Mouse (Mus musculus): ENCODE results near the gene Pck2.

The Pck2 gene

GRCm38 (mm10) chr14:55571760-55572159 is 31.7 kb downstream of the Pck2 start:
- DNase-seq (ENCODE audit: extremely low spot score, low read depth, low spot score) = no peak

DNA sequence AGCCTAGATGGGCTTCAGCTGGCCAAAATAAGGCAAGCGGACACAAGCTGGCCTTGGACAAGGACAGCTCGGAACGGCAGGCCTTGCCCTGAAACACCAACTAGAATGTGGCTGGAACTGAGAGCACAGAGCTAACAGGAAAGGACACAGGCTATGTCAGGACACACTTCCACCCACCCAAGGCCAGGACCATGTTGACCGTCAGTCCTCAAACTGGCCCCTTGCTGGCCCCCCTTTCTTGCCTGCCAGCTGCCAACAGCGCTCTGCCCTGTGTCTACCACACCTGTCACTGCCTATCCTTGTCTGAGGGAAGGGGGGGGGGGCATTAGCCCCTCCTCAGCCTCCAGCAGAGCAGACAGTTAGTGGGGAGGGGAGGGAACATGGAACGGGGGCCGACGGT is 35.2 kb downstream of the Pck2 start, which contains the start of gene Fitm1:
Gene Fitm1, plus strand, starts transcription at position 316 of the 400 bp plus-strand sequence.
- DNase-seq (ENCODE audit: extremely low spot score, low read depth, low spot score) = no peak

DNA sequence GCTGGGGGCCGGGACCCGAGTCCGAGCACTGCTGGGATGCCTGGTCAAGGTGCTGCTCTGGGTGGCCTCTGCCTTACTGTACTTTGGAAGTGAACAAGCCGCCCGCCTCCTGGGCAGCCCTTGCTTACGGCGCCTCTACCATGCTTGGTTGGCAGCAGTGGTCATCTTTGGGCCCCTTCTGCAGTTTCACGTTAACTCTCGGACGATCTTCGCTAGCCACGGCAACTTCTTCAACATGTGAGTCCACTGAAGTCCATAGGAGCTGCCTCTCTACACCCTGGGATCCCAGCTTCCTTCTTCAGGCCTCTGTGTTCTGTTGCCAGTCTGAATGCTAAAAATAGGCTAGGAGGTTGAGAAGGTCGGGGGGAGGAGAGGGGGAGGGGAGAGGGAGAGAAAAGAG is 35.6 kb downstream of the Pck2 start:
- DNase-seq (ENCODE audit: extremely low spot score, low read depth, low spot score) = no peak

DNA sequence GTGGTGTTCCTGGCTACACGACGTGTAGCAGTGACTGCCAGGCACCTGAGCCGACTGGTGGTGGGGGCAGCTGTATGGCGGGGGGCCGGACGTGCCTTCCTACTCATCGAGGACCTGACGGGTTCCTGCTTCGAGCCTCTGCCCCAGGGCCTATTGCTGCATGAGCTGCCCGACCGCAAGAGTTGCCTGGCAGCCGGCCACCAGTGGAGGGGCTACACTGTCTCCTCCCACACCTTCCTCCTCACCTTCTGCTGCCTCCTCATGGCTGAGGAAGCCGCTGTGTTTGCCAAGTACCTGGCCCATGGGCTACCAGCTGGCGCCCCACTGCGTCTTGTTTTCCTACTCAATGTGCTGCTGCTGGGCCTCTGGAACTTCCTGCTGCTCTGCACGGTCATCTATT is 36.3 kb downstream of the Pck2 start:
- DNase-seq (ENCODE audit: extremely low spot score, low read depth, low spot score) = no peak

GRCm38 (mm10) chr14:55577871-55578667 is 38.0 kb downstream of the Pck2 start, which contains the start of gene Psme1:
Psme1 (plus strand) TSS chr14:55578123.
- DNase-seq (ENCODE audit: extremely low spot score, low read depth, low spot score) = no peak

- no peak for DNase-seq (ENCODE audit: extremely low spot score, low read depth, low spot score)
Measured at GRCm38 (mm10) chr14:55578668-55579269, 38.7 kb downstream of the Pck2 start.

DNA sequence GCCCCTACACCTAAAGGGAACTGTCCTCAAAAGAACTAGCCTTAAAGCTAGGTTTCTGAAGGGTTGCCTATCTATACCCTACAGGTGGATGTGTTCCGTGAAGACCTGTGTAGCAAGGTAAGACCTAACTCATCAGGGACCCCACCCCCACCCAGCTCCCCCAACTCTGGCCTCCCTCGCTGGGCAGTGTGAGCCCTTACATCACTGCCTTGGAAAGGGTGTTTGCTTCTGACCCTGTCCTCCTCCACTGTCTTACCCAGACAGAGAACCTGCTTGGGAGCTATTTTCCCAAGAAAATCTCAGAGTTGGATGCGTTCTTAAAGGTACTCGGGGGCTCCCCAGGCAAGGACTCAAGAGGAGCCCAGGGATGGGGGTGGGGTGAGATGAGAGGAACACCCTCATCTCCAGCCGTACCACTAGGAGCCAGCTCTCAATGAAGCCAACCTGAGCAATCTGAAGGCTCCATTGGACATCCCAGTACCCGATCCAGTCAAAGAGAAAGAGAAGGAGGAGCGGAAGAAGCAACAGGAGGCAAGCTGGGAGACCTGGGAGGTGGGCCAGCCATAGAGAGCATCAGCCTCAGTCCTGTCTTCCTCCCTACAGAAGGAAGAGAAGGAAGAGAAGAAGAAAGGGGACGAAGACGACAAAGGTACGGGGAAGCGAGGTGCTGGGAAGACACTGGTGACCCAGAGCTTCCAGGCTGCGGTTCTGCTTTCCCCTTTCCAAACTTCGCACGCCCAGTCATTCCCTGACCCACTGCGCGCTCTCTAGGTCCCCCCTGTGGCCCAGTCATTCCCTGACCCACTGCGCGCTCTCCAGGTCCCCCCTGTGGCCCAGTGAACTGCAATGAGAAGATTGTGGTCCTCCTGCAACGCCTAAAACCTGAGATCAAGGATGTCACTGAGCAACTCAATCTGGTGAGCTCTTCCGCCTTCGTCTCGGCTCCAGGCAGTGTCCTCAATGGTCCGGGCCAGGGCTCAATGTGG is 39.7 kb downstream of the Pck2 start:
- no peak for DNase-seq (ENCODE audit: extremely low spot score, low read depth, low spot score)

GRCm38 (mm10) chr14:55580731-55581130 is 40.7 kb downstream of the Pck2 start:
- DNase-seq (ENCODE audit: extremely low spot score, low read depth, low spot score) = no peak

DNA sequence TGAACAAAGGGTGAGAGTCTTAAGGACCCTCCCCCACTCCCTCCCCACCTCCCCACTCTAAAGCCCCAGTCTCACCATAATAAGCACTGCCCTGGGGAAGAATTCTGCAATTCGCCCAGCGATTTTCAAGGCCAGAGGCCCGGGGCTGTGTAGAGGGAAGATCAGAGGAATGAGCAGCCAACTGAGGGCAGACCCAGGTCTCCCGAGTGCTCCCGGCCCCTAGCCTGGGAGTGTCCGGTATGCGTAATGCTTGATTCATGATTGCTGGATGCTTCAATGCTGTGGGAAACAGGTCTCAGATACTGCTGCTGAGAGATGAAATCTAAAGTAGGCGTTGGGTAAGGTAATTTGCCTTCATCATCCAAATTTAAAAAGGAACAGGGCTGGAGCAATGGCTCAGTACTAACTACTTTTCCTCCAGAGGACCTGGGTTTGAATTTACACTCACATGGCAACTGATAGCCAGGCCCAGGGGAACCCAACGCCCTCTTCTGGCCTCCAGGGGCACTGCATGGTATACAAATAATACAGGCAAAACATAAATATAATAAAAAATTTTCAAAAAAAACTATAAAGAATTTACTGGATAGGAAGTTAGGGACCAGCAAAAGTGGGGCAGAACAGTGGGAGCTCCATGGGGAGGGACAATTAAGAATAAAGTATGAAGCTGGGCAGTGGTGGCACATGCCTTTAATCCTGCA is 42.1 kb downstream of the Pck2 start:
- no peak for DNase-seq (ENCODE audit: extremely low spot score, low read depth, low spot score)

- DNase-seq (ENCODE audit: extremely low spot score, low read depth, low spot score) = no peak
Measured at GRCm38 (mm10) chr14:55584303-55584701, 44.2 kb downstream of the Pck2 start.

DNA sequence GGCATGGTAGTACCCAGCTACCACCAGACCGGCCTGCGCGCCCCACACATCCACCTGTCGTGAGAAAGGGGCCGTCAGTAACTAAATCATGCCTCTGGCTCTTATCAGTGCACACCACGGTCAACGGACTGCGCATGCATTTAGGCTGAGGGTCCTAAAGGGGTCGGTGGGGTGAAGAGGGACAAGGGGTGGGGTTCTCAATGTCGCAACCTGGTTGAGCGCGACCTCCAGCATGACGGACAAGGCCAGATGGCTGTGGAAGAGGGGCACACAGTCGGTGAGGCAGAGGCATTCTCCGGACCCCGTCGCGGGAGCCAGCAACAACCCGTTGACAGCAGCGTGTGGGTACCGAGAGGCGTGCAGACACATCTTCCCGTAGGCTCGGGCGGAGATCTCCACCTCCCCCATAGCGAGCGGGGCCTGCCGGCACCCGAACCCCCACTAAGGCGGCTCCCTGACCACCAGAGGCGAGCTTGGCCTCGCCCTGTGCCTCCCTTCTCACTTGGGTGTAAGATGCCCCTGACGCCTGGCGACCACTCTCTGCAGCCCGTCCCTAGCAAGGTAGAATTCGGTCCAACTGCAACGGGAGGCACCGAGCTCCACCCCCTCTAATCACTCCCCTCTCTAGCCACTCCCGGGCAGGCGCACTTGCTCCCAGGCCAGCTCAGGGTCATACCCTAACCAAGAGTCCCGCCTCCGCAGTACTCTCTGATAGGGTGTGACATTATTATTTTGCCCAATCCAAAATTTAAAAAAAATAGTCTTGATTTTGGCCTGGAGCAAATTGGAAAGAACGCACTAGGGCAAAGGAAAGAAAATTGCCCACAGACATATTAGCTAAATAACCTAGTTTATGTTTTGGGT is 44.9 kb downstream of the Pck2 start, which contains the start of gene Emc9:
Gene Emc9, minus strand, starts transcription at position 601 of the 864 bp plus-strand sequence.
- DNase-seq (ENCODE audit: extremely low spot score, low read depth, low spot score) = no peak

GRCm38 (mm10) chr14:55585566-55585960 is 45.5 kb downstream of the Pck2 start:
- DNase-seq (ENCODE audit: extremely low spot score, low read depth, low spot score) = no peak

GRCm38 (mm10) chr14:55586149-55586548 is 46.1 kb downstream of the Pck2 start:
- DNase-seq (ENCODE audit: extremely low spot score, low read depth, low spot score) = no peak

- DNase-seq (ENCODE audit: extremely low spot score, low read depth, low spot score) = no peak
Measured at GRCm38 (mm10) chr14:55589271-55589670, 49.2 kb downstream of the Pck2 start.

DNA sequence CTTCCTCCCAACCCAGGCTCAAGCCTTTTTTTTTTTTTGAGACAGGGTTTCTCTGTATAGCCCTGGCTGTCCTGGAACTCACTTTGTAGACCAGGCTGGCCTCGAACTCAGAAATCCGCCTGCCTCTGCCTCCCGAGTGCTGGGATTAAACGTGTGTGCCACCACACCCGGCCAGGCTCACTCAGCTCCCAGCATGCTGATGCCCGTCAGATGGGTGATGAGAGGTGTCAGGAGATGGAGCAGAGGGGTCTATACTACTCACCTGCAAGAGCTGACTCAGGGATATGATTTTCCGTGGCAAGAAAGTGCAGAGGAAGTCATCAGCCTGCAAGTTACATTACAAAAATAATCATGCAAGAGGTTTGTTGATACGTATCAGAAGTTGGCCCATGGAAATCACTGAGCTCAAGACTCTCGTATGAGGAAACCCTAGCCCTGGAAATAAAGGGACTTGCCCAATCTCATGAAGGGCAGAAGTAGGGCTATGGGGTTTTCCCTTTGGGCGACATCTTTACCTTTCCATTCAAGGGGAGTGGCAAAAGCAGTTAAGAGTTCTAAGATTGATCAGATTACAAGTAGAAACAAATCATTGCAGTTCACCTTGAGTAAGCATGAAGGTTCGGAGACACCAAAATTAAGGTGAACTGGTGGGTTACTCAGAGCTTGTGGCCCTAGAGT is 49.8 kb downstream of the Pck2 start:
- DNase-seq (ENCODE audit: extremely low spot score, low read depth, low spot score) = no peak

GRCm38 (mm10) chr14:55590748-55591330 is 50.8 kb downstream of the Pck2 start, which contains the start of gene Psme2:
Psme2 (minus strand) TSS chr14:55591113.
- peak; percentile 74 for DNase-seq (ENCODE audit: extremely low spot score, low read depth, low spot score)

GRCm38 (mm10) chr14:55591331-55591891 is 51.3 kb downstream of the Pck2 start, which contains the start of gene Rnf31:
Rnf31 (plus strand) TSS chr14:55591708.
- DNase-seq (ENCODE audit: extremely low spot score, low read depth, low spot score) = peak; percentile 77

DNA sequence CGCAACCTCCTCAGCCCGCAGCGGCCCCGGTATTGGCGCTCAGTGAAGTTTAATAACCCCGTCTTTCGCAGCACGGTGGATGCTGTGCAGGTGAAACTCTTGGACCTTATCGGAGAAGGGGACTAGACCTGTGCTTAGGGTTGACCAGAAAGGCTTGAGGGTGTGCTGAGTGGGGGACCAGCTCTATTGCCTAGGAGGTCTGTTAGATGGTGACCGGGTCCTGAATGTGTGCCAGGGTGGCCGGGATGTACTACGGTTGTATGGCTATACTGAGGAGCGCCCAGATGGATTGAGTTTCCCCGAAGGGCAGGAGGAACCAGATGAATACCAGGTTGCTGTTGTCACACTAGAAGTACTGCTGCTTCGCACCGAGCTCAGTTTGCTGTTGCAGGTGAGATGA is 52.2 kb downstream of the Pck2 start:
- no peak for DNase-seq (ENCODE audit: extremely low spot score, low read depth, low spot score)

All from hindlimb bud, embryonic 11.5 days (tissue).